Mouse (Mus musculus): ENCODE measurements around the gene Myo6. TPM values are rescaled to one million over a fixed set of nuclear protein-coding genes. Genes with fewer than 3 reads are reported as not detected.

The Myo6 gene
- total RNA-seq, 1 experiment from 2014 or later, result 14.0 TPM

DNA sequence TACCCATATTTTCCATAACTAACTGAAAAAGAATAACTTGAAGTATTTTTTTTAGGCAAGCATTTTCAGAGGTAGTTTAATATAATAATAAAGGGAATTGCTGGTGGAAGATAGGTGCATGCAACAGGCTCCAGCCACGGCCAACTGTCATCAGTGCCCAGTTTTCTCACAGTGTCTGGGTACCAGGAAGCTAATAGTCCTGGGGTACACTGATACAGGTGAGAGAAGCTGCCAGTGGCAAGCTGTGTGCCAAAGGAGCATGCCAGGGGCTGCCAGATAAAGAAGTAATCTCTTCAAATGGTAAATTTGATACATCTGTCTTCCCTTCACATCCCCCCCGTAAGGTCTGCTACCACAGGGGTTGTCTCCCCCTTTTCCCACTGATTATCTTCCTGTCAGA is 48.6 kb downstream of the Myo6 start:
- no peak for ATAC-seq (replicated peaks in 1 of 2; ENCODE audit: insufficient read depth in 1 of 2, low FRiP score in 2 of 2, low TSS enrichment in 1 of 2, low read depth in 1 of 2, poor library complexity in 2 of 2, severe bottlenecking in 2 of 2)

DNA sequence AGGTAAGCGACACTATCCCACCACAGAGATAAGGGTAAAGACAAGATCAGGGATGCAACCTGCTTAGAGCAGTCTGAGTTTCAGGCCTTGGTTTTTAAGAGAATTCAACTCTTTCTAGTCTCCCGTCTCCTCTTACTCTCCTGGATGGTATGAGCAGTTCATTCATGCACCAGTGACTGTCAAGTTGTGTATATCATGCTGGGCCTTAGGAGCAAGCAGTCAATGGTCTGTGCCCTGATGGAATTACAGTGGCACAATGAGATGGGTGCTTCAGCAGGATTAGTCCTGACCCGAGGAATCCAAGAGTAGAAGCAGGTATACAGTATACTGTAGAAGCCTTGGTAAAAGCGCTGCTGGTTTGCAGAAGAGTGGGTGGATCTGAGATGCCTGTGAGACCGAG is 50.7 kb downstream of the Myo6 start:
- no peak for ATAC-seq (replicated peaks in 1 of 2; ENCODE audit: insufficient read depth in 1 of 2, low FRiP score in 2 of 2, low TSS enrichment in 1 of 2, low read depth in 1 of 2, poor library complexity in 2 of 2, severe bottlenecking in 2 of 2)

DNA sequence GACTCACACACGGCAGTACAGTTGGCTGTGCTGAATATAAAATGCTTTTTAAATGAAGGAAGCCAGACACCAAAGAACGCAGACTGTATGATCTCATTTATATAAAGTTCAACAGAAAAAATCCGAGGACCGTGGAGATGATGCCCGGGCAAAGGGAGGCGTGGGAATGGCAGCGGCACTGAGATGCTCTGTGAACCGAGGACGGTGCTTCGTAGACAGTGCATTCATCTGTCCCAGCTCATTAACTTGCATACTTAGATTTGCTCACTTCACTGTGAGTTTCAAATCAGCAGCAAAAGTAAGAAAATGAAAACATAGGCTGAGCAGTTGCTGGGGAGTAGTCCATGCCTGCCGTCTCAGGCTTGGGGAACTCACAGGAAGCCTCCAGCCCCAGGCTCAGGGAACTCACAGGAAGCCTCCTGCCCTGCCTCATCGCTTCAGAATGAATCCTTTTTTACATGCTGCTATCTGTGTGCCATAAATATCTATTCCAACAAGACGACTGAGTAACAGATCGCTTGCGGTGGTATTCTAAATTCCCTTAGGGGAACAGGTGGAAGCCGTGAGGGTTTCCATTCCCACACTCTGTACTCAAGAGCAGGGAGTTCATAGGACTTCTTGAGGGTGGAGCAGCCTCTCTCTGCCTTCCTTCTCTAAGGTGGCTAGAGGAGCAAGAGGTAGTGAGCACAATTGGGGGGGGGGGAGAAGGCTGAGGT is 52.1 kb downstream of the Myo6 start:
- ATAC-seq (replicated peaks in 1 of 2; ENCODE audit: insufficient read depth in 1 of 2, low FRiP score in 2 of 2, low TSS enrichment in 1 of 2, low read depth in 1 of 2, poor library complexity in 2 of 2, severe bottlenecking in 2 of 2), result no peak

DNA sequence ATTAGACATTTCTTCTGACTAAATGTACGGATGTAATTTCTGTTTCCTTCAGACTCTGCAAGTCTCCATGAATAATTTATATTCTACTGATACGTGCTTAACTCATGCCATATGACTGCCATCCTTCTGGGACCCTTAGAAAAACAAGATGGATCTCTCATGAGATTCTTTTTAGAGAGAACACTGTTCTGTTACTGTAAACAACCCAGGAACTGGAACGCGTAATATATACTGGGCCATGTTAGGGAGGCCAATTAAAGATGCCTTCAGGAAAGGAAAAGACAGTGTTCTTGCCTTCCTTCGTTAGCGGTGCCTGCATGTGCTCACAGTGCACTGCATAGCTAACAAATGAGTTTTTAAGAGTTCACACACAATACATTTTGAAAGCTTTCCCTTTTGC is 53.9 kb downstream of the Myo6 start:
- no peak for ATAC-seq (replicated peaks in 1 of 2; ENCODE audit: insufficient read depth in 1 of 2, low FRiP score in 2 of 2, low TSS enrichment in 1 of 2, low read depth in 1 of 2, poor library complexity in 2 of 2, severe bottlenecking in 2 of 2)

DNA sequence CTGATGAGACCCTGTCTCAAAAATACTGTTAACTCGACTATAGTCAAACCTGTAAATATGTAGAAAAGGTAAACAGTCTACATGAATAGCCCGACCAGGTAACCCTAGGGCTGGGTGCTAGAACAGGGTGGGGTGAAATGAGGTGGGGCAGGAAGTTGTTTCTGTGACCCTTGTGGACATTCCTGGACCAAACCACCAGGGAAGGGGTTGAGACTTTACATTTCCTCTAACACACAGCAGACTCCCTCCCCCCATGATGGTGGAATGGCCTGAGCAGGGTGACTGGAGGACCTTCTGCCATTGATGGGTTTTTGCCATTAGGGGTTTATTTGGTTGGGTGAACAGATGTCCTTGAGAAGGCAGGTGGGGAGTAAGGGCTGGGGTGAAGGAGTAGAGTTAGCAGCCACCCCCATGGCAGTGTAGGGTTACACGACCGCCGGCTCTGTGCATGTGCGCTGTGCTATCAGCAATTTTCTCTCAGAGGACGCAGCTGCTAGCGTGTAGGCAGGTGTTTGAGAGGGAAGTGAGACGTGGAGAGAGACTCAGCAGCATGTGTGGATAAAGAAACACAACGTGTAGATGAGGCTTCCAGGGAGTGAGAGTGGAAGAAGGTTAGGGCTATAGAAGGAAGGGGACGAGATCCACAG is 59.3 kb downstream of the Myo6 start:
- ATAC-seq (replicated peaks in 1 of 2; ENCODE audit: insufficient read depth in 1 of 2, low FRiP score in 2 of 2, low TSS enrichment in 1 of 2, low read depth in 1 of 2, poor library complexity in 2 of 2, severe bottlenecking in 2 of 2), result no peak

DNA sequence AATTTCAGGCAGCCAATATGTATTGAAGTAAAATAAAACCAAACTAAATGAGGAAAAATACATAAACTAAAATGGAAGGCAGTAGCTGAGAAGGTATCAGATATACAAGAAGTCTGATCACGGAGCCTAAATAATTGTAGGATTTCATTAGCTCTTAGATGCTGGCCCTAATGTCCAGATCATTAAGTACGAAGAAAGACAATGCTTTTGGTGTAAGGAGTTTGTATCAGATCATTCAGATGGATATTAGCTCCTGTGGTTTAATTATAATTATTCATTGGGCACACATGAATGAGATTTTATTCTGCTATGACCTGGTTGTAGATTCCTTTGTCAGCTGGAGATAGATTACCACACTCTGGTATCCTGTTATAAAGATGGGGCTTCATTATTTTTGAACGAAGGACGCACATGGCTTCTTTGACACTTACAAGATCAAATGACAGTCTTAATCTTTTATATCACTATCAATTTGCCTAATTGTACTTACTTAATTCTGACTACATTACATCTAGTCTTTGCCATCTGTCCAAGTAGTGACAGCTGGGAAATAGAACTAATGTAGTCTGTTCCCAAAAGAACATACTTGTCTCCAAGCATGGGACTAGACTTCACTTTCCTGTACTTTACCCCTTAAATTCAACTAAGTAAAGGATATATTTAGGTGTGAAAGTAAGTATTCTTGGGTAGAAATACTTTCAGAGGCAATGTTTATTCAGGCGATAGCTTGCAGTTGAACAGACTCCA is 61.9 kb downstream of the Myo6 start:
- no peak for ATAC-seq (replicated peaks in 1 of 2; ENCODE audit: insufficient read depth in 1 of 2, low FRiP score in 2 of 2, low TSS enrichment in 1 of 2, low read depth in 1 of 2, poor library complexity in 2 of 2, severe bottlenecking in 2 of 2)

DNA sequence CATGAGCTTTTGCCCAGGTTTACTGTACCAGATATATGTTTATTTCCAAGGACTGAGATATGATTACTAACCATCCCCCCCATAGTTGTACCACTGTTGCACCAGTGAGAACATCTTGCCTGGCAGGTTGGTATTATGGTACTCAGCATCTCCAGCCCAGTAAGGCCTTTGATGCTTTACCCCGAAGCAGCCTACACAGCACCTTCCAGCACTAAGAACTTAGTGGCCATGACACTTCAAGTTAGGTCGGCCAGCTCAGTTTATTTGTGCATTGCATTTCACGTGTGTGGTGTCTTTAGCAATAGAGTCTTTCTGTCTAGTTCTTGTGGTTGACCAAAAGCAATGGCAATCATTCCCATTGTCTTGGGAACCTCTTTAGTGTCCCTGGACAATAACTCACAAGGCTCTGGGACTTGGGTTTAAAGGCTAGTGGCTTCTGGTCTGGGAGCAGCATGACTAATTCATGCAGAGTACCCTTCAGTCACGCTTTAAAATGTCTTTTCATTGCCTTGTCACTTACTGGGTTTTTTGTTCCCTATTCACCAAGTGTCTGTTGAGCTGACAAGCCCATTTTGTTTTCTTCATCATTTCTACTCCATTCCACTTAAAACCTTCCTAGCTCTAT is 69.1 kb downstream of the Myo6 start:
- ATAC-seq (replicated peaks in 1 of 2; ENCODE audit: insufficient read depth in 1 of 2, low FRiP score in 2 of 2, low TSS enrichment in 1 of 2, low read depth in 1 of 2, poor library complexity in 2 of 2, severe bottlenecking in 2 of 2), result no peak

DNA sequence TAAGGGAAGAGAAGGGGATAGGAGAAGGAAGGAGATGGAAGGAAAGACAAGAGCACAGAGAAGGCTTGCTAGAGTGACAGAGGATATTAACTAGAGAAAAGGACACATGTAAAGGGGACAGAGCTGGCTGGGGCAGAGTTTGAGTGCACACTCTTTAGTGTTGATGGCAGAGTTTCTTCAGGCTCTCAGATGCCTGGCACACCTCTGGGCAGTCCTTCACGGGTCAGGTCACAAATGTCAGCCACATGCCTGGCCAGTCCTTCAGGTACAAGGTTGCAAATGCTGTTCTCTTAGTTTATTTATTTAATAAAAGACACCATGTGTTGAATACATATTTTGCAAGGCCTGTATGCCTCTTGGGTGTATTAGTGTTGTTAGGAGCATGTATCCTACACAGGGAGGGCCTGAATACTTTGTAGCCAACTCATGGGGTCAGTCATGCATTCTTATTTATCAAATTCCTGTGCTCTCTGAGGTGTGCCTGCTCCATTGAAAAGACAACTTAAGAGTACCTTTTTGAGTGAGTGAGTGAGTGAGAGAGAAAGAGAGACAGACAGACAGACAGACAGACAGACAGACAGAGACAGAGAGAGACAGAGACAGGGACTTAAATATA is 72.5 kb downstream of the Myo6 start:
- ATAC-seq (replicated peaks in 1 of 2; ENCODE audit: insufficient read depth in 1 of 2, low FRiP score in 2 of 2, low TSS enrichment in 1 of 2, low read depth in 1 of 2, poor library complexity in 2 of 2, severe bottlenecking in 2 of 2), result no peak

DNA sequence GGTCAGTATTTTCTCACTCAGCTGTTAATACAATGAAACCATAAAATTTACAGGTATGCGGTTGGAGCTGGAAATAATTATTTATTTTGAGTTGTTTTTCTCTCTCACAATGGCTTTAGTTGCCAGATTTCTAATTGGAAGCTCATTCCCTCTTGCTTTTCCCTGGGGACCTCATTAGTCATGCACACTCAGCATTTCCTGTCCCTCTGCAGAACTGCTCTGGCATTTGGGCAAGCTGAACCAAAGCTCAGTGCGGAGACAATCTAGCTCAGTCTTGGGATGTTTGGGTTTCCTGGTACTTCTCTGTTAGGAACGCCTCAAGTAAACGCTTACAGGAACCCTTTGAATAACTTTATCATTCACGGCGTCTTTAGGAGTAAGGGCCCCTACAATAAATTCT is 76.9 kb downstream of the Myo6 start:
- no peak for ATAC-seq (replicated peaks in 1 of 2; ENCODE audit: insufficient read depth in 1 of 2, low FRiP score in 2 of 2, low TSS enrichment in 1 of 2, low read depth in 1 of 2, poor library complexity in 2 of 2, severe bottlenecking in 2 of 2)

DNA sequence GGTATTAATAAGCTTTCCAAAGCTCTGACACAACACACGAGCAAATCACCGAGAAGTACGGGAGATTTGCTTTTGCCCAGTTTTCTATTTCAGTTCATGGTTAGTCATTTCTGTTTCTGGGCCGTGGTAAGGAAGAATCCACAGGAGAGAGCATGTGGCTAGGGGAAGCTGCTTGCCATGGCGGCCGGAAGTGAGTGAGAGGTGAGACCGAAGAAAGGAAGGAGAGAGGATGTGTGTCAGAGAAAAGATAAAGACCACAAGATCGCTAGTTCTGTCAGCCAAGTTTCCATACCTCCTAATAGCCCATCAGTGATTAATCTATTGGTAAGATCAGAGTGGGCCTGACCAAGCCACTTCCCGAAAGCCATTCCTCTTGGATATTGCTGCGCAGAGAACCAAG is 87.3 kb downstream of the Myo6 start:
- peak; percentile 94 to 97 for ATAC-seq (replicated peaks in 1 of 2; ENCODE audit: insufficient read depth in 1 of 2, low FRiP score in 2 of 2, low TSS enrichment in 1 of 2, low read depth in 1 of 2, poor library complexity in 2 of 2, severe bottlenecking in 2 of 2)

DNA sequence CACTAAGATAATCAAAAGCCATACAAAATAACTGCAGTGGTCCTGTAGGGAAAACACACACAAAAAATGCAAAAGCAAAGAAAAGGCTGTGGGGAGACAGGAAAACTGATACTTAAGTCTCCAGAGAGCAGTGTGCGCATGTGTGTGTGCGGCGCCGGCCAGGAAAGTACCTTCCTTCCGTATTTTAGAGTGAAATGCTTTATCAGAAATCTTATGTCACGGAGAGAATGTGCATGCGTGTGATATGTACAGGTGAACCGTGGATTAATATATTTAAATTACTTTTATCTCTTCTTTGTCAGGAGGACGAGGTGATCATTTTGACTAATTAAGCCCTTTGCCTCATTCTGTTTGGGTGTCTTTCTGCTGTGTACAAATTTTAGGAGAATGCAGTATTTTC is 88.4 kb downstream of the Myo6 start:
- ATAC-seq (replicated peaks in 1 of 2; ENCODE audit: insufficient read depth in 1 of 2, low FRiP score in 2 of 2, low TSS enrichment in 1 of 2, low read depth in 1 of 2, poor library complexity in 2 of 2, severe bottlenecking in 2 of 2), result peak; percentile 31 to 55; a peak in 2 of 4 replicates

DNA sequence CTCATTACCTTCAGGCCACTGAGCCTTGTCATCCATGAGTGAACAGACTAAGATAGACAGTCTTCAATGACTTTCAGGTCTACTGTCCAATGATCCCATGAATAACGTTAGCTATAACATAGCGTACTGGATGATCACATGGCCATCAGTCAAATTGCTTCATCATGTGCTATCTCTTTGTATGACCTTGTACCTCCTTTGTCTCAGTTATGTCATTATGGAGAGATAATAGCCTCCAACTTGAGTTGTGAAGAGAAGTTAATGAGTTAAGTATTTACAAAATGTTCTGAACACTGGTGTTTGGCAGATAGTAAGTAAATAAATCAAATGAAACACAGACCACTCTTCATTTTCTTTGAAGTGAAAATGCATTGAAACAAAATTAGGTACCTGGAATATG is 91.7 kb downstream of the Myo6 start:
- no peak for ATAC-seq (replicated peaks in 1 of 2; ENCODE audit: insufficient read depth in 1 of 2, low FRiP score in 2 of 2, low TSS enrichment in 1 of 2, low read depth in 1 of 2, poor library complexity in 2 of 2, severe bottlenecking in 2 of 2)

DNA sequence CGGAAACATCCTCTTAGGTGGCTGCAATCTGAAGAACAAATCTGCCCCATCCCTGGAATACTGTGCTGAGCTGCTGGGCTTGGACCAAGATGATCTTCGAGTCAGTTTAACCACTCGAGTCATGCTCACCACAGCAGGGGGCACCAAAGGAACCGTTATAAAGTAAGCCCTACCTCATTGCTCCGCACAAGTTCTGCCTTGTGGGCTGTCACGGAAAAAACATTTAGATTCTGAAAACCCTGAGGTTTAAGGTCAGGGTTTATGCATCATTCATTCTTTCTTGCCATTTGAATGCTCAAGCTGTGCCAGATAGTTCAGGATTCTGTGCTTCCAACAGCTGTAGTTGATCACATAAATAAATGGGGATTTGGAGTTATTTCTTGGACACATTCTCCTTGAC is 93.6 kb downstream of the Myo6 start:
- peak; percentile 80 to 90 for ATAC-seq (replicated peaks in 1 of 2; ENCODE audit: insufficient read depth in 1 of 2, low FRiP score in 2 of 2, low TSS enrichment in 1 of 2, low read depth in 1 of 2, poor library complexity in 2 of 2, severe bottlenecking in 2 of 2)

DNA sequence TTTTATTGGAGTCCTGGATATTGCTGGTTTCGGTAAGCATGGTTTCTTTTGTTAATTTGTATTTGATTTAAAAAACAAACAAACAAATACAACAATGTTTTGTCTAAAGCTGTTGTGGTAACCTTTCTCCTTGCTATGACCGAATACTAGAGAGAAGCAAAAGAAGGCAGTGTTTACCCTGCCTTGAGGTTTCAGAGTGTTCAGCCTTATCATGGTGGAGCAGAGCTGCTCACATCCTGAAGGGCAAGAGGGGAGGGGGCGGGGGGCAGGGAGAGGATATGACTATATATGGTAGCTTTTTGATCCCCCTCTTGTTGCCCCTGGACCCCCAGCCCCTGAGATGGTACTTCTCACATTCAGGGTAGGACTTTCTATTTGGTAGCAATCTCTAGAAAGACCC is 96.1 kb downstream of the Myo6 start:
- ATAC-seq (replicated peaks in 1 of 2; ENCODE audit: insufficient read depth in 1 of 2, low FRiP score in 2 of 2, low TSS enrichment in 1 of 2, low read depth in 1 of 2, poor library complexity in 2 of 2, severe bottlenecking in 2 of 2), result peak; percentile 68 to 72

DNA sequence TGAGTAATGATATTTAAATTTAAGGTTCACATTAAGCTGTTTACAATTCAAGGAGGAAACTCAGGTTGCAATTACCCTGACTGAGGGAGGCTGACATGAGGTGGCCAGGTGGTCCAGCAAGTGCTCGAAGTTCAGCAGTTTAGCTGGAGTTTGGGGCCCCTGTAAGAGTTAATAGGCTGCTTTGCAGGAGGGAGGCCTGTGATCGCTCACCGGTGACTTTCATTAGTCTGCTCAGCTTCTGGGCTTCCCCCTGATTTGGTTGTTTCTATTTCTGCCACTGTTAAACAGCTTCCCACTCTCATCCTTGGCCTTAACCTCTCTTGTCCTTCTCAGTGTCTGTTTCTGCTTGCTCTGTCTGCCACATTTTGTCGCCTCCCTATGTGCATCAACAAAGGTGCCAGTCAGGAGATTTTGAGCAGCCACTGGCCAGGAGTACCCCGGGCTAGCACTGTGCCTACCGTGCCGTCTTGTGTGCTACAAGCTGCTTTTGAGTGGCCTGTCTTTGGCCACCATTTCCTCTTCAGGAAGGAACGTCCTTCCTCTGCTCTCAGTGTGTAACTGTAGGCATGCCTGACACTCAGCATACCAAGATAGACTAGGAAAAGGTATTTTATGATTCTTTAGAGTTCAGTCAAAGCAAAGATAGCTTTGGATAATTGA is 97.7 kb downstream of the Myo6 start:
- 0 out of 4 replicates have a peak, but pooled peaks have one; percentile 6 to 27 for ATAC-seq (replicated peaks in 1 of 2; ENCODE audit: insufficient read depth in 1 of 2, low FRiP score in 2 of 2, low TSS enrichment in 1 of 2, low read depth in 1 of 2, poor library complexity in 2 of 2, severe bottlenecking in 2 of 2)

DNA sequence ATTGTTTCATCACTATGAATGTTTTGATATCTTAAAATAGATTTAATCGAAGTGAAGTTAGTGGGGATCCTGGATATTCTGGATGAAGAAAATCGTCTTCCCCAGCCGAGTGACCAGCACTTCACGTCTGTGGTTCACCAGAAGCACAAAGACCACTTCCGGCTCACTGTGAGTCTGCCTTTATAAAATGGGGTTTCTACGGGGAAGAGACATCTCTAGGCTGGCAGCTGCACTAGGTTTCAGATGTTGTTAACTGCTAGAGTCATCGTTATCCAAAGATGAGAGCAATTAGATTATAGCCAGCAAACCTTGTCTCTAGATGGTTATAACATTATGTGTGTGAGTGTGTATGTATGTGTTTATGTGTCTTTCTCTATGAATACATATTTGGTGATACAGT is 101.3 kb downstream of the Myo6 start:
- ATAC-seq (replicated peaks in 1 of 2; ENCODE audit: insufficient read depth in 1 of 2, low FRiP score in 2 of 2, low TSS enrichment in 1 of 2, low read depth in 1 of 2, poor library complexity in 2 of 2, severe bottlenecking in 2 of 2), result 0 out of 4 replicates have a peak, but pooled peaks of 1 of the 2 experiments have one; percentile 2

DNA sequence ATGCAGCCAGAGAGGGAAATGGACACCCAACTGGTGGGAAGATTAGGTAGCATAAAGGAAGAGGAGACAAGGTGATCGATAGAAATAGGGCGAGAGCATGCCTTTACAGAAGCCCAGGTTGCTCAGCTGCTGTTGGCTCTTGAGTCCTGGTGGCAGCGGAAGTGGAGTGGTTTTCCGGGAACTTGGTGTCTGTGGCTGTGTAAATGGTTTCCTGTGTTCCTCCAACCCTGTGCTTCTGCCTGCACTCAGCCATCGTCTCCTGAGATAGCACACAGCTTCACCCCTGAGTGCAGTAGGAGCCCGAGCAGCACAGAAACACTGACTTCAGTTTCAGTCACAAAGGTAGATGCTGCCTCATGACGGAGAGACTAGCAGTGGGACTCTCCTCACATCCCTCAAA is 101.7 kb downstream of the Myo6 start:
- peak; percentile 86 to 91 for ATAC-seq (replicated peaks in 1 of 2; ENCODE audit: insufficient read depth in 1 of 2, low FRiP score in 2 of 2, low TSS enrichment in 1 of 2, low read depth in 1 of 2, poor library complexity in 2 of 2, severe bottlenecking in 2 of 2)
